Mouse (Mus musculus) thymus, adult 18-20 months (tissue): ENCODE measurements around the gene Bach1.

Source experiments
- DNase-seq, 2 experiments: peaks; one replicate each; pipeline ENCODE4 v3.0.0; 2022; ENCODE audit warnings: mixed read lengths in 2 of 2

Gene Bach1

DNA sequence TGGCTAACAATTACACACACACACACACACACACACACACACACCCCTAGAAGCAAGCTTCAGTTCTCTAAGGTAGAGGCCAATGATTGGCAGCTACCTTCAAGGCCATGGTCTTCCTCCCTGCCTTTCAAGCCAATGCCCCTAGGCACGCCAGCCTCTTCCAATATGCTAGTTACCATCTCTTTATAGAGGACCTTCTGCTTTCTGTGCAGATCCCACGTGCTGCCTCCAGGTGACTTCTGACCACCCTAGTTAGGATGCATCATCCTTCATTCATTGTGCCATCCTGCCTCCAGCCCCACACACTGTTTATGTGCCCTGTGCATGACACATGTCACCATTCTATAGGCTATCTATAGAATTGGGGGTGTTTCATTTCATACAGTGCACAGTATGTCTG is 45.6 kb downstream of the Bach1 start:
- no peak for DNase-seq

DNA sequence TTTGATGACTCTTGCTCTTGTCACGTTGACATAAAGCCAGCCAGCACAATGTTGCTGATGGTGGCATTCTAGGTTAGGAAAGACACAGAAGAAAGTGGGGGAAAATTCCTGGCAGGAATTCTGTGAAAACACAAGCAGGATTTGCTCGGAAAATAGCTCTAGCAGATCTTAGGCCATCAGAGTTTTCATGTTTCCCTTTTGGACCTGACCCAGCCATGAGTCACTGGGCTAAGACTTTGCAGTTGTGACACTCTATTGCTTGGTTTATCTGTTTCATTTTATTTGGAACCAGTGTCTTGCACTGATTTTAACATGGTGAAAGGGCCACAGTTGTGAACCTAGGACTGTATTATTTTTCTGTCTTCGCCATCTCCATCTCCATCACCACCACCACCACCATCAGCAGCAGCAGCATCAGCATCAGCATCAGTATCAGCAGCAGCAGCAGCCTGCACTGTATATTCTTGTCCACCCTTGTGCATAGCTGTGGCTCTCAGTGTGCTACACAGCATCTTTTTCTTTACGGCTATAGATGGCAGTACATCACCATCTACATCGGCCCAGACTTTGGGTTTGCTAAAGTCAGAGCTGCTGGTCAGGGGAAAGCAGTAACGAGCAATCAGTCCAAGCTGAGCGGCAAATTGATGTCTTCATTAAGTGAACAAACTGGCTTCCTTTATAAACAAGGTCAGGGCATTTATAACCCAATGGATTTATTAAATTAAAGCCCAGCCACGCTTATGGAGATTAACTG is 46.6 kb downstream of the Bach1 start:
- no peak for DNase-seq

DNA sequence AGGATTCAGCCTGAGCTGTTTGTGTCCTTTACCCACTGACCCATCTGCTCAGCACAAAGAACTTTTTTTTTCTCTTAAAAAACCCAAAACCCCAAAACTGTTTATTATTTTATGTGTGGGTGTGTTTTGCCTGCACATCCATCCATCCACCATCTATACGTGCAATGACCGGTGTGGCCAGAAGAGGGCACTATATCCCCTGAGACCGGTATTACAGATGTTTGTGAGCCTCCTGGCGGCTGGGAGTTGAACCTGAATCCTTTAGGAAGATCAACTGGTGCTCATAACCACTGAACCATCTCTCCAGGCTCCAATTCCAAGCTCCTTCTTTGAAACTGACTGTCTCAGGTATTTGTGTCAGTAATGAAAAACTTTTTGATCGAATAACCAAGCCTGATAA is 48.0 kb downstream of the Bach1 start:
- peak; percentile 61 to 70 for DNase-seq

DNA sequence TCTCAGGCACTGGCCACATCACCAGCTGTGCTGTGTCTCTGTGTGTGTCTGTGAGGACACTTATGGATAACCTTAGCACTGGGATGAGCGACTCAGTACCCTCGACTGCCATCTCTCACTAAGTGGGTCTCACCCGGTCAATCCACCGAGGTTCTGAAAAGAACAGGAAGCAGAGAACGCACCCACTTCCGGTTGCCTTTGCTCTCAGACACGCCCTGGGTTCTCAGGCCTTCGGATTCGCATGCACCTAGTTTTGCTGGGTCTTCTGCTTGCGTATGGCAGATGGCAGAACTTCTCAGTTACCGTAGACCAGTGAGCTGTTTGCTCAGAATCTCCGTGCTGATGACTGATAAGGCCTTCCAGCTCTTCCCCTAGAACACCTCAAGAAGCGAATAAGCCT is 52.5 kb downstream of the Bach1 start:
- DNase-seq: no peak

DNA sequence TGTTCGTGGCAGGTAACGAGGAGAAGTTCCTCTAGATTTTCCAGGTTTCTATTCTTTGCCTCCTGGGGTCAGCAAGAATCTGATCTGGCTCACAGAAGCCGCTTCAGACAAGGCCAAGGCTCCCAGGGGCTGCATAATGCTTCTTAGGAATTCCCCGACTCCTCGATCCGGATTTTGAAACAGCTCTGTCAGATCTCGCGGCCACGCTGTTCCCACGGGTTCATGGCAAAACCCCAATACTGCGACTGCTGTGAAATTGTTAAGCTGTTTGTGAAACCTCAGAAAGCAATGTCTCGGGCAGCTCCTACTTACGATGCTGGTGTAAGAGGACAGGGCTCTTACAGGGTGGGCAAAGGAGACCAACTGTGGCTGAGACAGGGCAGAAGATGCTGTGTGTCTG is 53.7 kb downstream of the Bach1 start:
- DNase-seq: no peak

DNA sequence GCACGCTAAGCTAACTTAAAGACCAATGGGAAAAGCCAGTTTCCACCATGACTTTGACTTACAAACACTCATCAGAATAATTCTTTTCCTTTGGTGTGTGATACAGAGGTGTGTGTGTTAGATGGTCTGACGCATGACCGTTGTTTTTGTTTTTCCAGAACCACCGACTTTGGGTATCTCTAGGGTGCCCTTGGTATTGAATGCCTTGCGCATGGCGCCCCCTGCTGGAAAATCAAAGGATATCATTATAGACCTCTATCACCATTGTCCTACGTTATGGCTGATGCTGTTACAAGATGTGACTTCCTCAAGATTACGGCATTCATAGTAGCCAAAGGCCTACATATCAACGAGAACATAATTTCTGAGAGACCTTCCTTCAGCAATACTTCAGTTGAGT is 56.1 kb downstream of the Bach1 start:
- no peak for DNase-seq

DNA sequence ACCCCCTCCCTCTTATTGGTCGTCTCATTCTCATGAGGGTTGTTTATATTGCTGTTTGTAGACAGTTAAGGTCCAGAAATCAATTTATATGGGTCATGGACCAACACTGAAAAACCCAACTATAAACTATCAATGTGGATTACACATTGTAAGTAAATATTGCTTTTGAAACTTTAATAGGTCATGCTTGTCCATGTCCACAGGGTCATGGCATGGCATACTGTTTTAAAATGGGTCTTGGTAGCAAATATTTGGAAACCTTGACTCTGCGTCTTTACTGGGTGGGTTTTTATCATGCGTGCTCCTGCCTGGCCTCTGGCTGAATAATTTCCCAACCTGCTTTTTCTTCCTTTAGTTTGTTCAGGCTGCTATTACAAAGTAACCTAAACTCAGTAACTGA is 57.2 kb downstream of the Bach1 start:
- DNase-seq: no peak

DNA sequence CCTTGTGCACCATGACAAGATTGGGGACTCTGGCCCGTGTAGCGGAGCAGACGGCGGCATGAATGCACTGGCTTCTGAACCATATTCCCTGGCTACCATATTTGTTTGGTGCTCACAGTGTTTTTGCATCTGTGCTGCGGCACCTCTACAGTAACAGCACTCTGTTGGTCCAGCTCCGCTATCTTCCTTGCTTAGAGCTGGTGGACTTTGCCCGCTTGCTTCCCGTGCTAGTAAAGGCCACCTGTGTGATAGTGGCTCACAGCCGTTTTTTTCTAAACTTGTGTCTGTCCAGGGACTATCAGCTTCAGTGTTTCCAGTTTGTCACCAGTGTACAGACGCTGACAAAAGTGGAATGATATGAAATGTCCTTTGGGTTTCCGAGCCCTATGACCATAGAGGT is 59.3 kb downstream of the Bach1 start:
- no peak for DNase-seq

DNA sequence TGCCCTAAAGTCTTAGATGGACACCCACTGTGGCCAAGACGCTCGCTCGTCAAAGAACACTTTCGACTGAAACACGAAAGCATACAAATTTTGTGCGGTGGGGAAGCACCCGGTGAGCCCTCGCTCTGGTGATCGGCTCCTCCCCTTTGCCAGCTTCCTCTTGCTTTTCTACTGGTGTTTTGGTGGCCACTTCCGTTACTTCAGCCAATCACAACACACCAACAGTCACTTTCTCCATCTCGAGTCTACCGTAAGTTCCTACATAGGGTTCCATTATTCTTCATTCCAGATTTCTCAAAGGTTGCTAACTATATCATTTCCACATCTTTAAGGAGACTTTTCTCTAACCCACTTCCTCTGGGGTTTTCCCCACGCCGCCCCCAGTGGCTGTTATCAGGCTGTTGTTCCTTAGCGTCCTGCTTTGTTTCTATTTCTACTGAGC is 65.9 kb downstream of the Bach1 start:
- DNase-seq: no peak

DNA sequence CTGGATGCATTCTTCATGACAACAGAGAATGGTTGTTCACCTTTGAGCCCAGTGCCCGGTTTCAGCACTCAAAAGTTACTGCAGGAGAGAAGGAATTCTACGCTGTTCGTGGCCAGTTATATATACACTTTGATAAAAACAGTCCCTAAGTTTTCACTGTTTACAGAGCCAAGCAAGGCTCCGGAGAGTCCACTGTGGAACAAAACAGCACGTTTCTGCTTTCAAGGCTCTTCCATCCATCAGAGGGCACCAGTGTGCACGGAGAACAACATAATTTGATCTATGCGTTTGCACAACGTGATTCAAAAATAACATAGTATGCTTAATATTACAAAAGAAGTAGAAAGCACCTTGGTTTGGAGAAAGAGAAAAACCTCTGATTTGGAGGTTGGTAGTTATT is 67.2 kb downstream of the Bach1 start:
- DNase-seq: no peak

DNA sequence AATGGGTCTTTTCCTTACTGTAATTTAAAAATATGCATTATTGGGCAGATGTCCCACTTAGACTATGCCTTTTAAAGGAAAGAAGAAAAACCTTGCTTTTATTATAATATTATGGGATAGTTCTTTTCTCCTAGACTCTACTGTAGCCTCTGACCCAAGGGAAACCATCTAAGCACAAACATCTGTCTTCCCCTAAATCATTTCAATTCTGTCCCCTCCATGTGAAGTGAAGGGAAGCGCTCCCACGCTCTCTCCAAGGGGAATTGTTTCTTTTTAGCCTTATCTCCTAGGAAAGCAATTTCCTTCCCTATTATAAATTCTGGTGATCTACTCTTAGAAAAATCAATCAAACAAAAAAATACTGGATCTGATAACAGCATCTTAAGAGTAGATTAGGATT is 71.8 kb downstream of the Bach1 start:
- no peak for DNase-seq

DNA sequence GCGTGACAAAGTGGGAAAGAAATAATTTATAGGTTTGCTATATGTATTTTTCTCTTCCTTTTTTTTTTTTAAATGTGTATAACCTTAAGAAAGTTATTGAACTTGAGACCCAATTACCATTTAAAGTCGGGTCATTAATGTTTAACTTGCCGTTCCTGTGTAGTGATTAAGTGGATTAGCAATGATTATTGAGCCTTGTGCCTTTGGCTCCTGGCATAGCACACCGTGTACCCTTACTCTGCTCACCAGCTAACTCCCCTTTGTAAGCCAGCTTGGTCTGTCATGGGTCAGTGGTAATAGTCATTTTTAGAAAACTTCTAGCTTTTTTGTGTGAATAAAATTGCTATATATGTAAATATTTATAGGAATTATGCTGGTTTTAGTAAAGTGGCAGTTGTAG is 73.2 kb downstream of the Bach1 start:
- no peak for DNase-seq

DNA sequence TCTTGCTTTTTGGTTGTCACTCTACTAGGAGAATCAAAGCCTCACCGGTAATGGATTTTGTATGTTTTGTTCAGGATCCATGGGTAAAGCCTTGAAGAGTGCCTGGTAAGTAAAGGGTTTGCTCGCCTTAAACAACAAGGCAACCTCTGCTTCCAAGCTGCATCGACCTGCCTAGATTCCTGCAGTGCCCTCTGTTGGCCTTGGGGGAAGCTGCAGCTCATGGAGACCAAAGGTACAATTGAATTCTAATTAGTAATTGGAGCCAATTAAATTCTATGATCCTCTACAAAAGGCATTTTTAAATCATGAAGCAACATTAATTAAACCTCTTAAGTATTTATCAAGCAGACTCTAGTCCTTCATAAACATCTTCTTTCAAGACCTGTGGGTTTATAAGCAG is 75.7 kb downstream of the Bach1 start:
- DNase-seq: no peak

DNA sequence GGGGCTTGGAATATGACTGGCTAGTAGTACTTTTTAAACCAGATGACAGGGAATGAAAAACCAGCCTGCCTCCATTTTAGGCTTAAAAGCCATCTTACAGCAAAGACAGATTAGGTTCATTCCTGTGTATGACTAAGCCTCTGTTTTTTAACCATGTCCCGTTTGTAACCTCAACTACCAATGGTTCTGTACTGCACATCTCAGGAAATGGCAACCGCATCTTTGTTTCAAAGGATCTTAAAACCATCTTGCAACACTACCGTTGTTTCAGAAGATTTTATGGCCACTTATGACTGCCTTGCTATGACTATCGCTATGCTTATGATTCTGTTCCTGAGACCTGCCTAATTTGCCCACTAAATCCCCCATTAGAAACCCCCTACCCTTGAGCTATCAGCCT is 78.6 kb downstream of the Bach1 start:
- DNase-seq: no peak

DNA sequence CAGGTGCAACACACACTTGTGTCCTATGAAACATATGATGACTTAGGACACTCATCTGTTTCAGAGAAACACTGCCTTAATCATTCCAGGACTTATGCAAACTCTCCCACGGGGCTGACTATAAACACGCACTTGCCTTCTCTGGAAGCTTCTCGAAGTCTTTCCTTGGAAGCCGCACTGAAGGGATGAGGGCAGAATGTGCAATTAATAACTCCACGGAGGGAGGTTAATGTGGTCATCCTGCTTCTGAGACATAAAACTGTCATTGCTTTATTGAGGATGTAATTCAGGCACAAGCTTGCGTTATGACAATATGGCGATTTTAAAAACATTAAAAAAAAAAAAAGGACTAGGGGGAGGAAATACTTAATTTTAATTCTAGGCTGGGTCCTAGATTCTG is 82.9 kb downstream of the Bach1 start:
- DNase-seq: no peak
